Mouse (Mus musculus): ENCODE results near the gene Ankrd66. TPM values are rescaled to one million over a fixed set of nuclear protein-coding genes. Genes with fewer than 3 reads are reported as not detected.
"Not testable (repeated sequence)": the region's sequence is repeated elsewhere in the genome, so short reads cannot be mapped to it uniquely, and the experiment has no call there.

The Ankrd66 gene
- polyA plus RNA-seq, 1 experiment from 2014 or later = 0.85 TPM

GRCm38 (mm10) chr17:43490371-43490770 lies 53.1 kb downstream of the Ankrd66 start:
- not testable (repeated sequence) for H3K4me2 ChIP-seq (replicated peaks); ATAC-seq (ENCODE audit: low FRiP score); H3K9ac ChIP-seq; H3K27ac ChIP-seq; H3K4me3 ChIP-seq; H3K36me3 ChIP-seq; H3K9me3 ChIP-seq (replicated peaks); H3K27me3 ChIP-seq; H3K4me1 ChIP-seq
- 100% methylated on average over 8 of the region's 10 CpGs for WGBS

DNA sequence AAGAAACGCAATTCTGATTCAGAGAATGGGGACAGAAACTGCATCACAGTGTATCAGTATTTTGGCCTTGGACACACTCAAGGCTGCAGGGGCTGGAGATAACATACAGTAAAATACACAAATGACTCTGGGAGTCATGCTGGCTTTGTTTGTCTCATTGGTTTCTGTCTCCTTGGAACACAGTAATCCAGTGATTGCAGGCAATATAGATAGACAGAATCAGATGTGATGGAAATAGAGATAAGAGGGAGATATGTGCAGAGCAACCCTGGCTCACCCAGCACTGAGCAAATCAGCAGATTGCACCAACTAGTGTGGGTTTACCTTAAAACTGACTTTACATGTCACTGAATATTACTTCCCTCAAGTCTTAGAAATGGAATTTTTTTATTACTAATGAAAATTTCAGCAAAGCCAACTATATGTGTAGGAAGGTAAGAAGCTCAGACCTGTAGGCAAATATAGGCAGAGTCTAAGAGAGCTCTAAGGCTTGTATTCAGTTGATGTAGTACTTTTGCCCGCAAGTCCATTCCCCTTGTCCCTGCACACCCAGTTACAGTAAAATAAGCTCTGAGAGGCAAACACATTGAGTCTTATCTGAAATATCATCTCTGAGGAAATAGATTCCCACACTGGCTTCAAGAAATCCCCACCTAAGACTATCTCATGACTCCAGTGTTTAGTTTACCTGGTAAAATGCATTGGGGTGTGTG lies 54.8 kb downstream of the Ankrd66 start:
- no peaks in the 10 kb centered on the region for H3K36me3 ChIP-seq
- no peak overlapping the region for H3K4me2 ChIP-seq (replicated peaks)
- ATAC-seq (ENCODE audit: low FRiP score) = no peak
- H3K9me3 ChIP-seq (replicated peaks) = no peaks in the 10 kb centered on the region
- H3K4me1 ChIP-seq = no peaks in the 10 kb centered on the region
- H3K27ac ChIP-seq = no peak overlapping the region
- H3K9ac ChIP-seq = no peak overlapping the region
- WGBS = 82% methylated on average over 2 of the region's 2 CpGs
- no peak overlapping the region for H3K4me3 ChIP-seq
- no peaks in the 10 kb centered on the region for H3K27me3 ChIP-seq

DNA sequence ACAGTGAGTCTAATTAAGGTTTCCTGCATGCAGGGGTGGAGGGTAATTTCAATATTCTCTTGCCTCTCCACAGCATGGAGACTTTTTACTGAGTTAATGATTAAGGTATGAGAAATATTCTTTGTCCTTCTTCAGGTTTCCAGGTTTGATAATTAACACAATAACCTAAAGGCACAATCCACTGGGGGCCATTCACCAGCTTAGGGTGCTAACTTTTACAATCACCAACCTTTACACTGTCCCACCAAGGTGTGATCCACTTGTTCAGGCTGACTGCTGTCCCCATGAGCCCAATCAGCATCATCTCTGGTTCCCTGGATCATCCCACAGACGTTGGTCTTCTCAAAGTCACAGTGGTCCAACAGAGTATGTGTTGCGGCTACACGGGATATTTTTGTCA lies 57.5 kb downstream of the Ankrd66 start:
- Histone ChIP-seq H3K27ac (no peak overlapping the region), H3K27me3 (no peaks in the 10 kb centered on the region), H3K9ac (no peak overlapping the region), H3K4me1 (no peaks in the 10 kb centered on the region), H3K4me2 (replicated peaks) (no peak overlapping the region), H3K9me3 (replicated peaks) (no peaks in the 10 kb centered on the region), H3K36me3 (no peaks in the 10 kb centered on the region), H3K4me3 (no peak overlapping the region)
- ATAC-seq (ENCODE audit: low FRiP score) = no peak
- 84% methylated on average over 3 of the region's 3 CpGs for WGBS

Other genes with a start within 250 kb of the Ankrd66 start
- 11.4 and 13.2 TPM in 2 replicates for gene Adgrf5, start 183.2 kb downstream of the Ankrd66 start, polyA plus RNA-seq (2016; fragmentation: Nextera tagmentation; extraction: Ambion mirVana)
- gene Mep1a, start 40.8 kb downstream of the Ankrd66 start, polyA plus RNA-seq (2016; fragmentation: Nextera tagmentation; extraction: Ambion mirVana) = not detected in 2 replicates
- 19.5 and 21.0 TPM in 2 replicates for gene Pla2g7, start 24.5 kb upstream of the Ankrd66 start, polyA plus RNA-seq (2016; fragmentation: Nextera tagmentation; extraction: Ambion mirVana)
- gene Tdrd6, start 86.7 kb upstream of the Ankrd66 start, polyA plus RNA-seq (2016; fragmentation: Nextera tagmentation; extraction: Ambion mirVana) = 0.05 and 0.47 TPM in 2 replicates
- 80.4 and 90.0 TPM in 2 replicates for gene Slc25a27, start 123.6 kb upstream of the Ankrd66 start, polyA plus RNA-seq (2016; fragmentation: Nextera tagmentation; extraction: Ambion mirVana)
- 27.2 and 29.4 TPM in 2 replicates for gene Cyp39a1, start 123.8 kb upstream of the Ankrd66 start, polyA plus RNA-seq (2016; fragmentation: Nextera tagmentation; extraction: Ambion mirVana)